Mouse (Mus musculus) forebrain, embryonic 15.5 days (tissue): Measurements from ENCODE around the gene Lzic. TPM values are rescaled to one million over a fixed set of nuclear protein-coding genes. Genes with fewer than 3 reads are reported as not detected.

Experiments used
- ATAC-seq: fragments of 200-750 bp; cut with Nextera tagmentation; replicated peaks from 2 replicates; pipeline ENCODE4 v1.8.0; 2017; ENCODE audit warnings: mild to moderate bottlenecking, moderate TSS enrichment, moderate library complexity
- H3K27ac ChIP-seq: fragments of 300-500 bp; sonication (generic); replicated peaks from 2 replicates; pipeline ENCODE4 v1.5.1; 2015; ENCODE audit warnings: mild to moderate bottlenecking, inconsistent platforms
- H3K27me3 ChIP-seq: fragments of 300-500 bp; sonication (generic); 2 replicates; pipeline ENCODE4 v1.6.1; 2015; ENCODE audit warnings: inconsistent platforms
- H3K36me3 ChIP-seq: fragments of 300-500 bp; sonication (generic); 2 replicates; pipeline ENCODE4 v1.6.1; 2015; ENCODE audit warnings: mild to moderate bottlenecking, inconsistent platforms
- H3K4me1 ChIP-seq: fragments of 300-500 bp; sonication (generic); 2 replicates; pipeline ENCODE4 v1.6.1; 2015; ENCODE audit warnings: inconsistent platforms
- H3K4me2 ChIP-seq: fragments of 300-500 bp; sonication (generic); replicated peaks from 2 replicates; pipeline ENCODE4 v1.6.1; 2015; ENCODE audit warnings: mild to moderate bottlenecking, inconsistent platforms
- H3K4me3 ChIP-seq: fragments of 300-500 bp; sonication (generic); 2 replicates; pipeline ENCODE4 v1.5.1; 2015; ENCODE audit warnings: mild to moderate bottlenecking, inconsistent platforms
- H3K9ac ChIP-seq: fragments of 300-500 bp; sonication (generic); replicated peaks from 2 replicates; pipeline ENCODE4 v1.6.1; 2015; ENCODE audit warnings: mild to moderate bottlenecking, inconsistent platforms
- H3K9me3 ChIP-seq: fragments of 300-500 bp; sonication (generic); 2 replicates; pipeline ENCODE4 v1.6.1; 2016; ENCODE audit warnings: inconsistent platforms
- WGBS: fragments of 180-500 bp; shearing (Covaris S2); methylation state at CpG from one replicate; pipeline ENCODE4 v1.1.7; 2015; ENCODE audit warnings: mixed read lengths; 5-methylcytosine and 5-hydroxymethylcytosine counted together
- microRNA-seq: library from miRNA; unstranded; fragments of <30 nt; microRNA quantifications from one replicate; pipeline ENCODE4, GENCODE M21; 2016
- polyA plus RNA-seq: library from polyadenylated mRNA; unstranded; fragments of >200 nt; fragmentation: Nextera tagmentation; extraction: Ambion mirVana; gene quantifications from 2 replicates; pipeline ENCODE4 v1.2.1, GENCODE M21; 2015

The Lzic gene
- polyA plus RNA-seq, 1 experiment from 2014 or later, result 47.9 TPM

DNA sequence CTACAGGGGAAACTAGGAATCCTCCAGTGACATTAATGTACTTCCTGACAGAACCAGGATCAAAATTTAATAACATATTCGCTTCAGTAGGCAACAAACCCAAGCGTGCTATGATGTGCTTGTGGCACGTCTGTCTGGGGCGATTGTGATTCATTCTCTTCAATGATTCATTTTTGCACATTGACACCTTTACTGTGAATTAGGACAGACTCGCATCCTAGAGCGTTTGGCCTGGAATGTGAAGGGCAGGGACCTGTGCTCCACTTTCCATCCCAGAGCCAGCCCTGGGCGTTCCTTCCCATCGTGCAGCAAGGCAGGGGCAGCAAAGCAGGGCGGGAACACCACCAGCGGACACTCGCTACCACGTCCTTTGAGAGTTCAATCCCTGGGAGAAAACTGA lies 57.4 kb downstream of the Lzic start:
- no peak for ATAC-seq
- no peaks in the 10 kb centered on the region for H3K27me3 ChIP-seq
- H3K36me3 ChIP-seq, result 0 out of 2 replicates have a peak, but pooled peaks cover 7% of the 10 kb centered on the region
- peaks cover 14% of the 10 kb centered on the region for H3K4me1 ChIP-seq
- no peak overlapping the region for H3K27ac ChIP-seq
- 74% methylated on average over 12 of the region's 12 CpGs for WGBS
- no peak overlapping the region for H3K4me2 ChIP-seq
- H3K4me3 ChIP-seq, result no peak overlapping the region
- no peak overlapping the region for H3K9ac ChIP-seq
- no peaks in the 10 kb centered on the region for H3K9me3 ChIP-seq

DNA sequence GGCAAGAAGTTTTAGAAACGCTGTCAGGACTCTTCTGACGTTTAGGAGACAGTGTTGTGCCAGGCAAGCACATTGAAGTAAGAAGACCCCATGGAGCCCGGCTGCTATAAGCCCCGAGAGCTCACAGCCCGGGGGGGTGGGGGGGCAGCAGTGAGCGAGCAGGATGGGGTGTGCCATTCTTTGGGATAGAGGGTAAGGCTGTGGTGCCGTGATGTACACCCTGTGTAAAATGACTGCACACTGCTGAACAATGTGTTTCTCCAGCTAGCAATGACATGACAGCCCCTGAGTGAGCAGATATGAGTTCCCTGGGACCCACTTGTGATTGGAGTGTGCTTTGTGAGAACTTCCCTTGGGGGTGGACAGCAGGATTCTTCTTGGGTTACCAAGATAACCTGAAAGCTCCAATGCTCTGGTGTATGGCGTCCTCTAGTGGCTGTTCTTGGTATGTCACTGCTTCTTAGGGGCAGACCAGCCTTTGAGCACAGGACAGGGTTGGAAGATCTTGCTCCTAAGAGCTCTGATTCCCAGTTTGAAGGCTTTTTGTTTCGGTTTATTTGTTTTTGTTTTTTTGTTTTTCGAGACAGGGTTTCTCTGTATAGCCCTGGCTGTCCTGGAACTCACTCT lies 58.0 kb downstream of the Lzic start:
- Histone ChIP-seq H3K27me3 (no peaks in the 10 kb centered on the region), H3K4me3 (no peak overlapping the region), H3K9ac (no peak overlapping the region), H3K36me3 (0 out of 2 replicates have a peak, but pooled peaks cover 7% of the 10 kb centered on the region), H3K4me1 (peaks cover 14% of the 10 kb centered on the region), H3K27ac (no peak overlapping the region), H3K9me3 (no peaks in the 10 kb centered on the region), H3K4me2 (no peak overlapping the region)
- no peak for ATAC-seq
- 38% methylated on average over 10 of the region's 10 CpGs for WGBS

DNA sequence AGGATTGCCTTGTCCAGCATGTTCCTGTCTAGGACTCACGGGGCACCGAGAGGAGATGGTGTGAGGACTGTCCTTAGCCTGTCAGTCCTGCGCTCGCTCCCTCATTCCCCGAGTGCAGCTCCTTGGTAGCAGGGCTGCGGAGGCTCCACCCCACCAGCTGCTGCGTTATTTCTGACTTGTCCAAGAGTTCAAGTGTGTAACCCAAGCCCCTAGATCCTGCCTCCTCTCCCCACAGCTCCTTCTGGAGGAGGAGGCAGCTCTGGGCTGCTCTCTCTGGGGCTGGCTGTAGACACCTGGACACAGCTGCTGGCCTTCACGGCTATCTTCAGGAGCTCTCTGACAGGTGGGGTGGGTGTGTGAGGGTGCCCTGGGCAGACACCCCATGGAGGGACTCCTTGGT lies 59.9 kb downstream of the Lzic start:
- Histone ChIP-seq H3K27ac (no peak overlapping the region), H3K9ac (no peak overlapping the region), H3K4me3 (no peak overlapping the region), H3K9me3 (no peaks in the 10 kb centered on the region), H3K4me2 (no peak overlapping the region), H3K4me1 (peaks cover 8% of the 10 kb centered on the region), H3K27me3 (no peaks in the 10 kb centered on the region), H3K36me3 (0 out of 2 replicates have a peak, but pooled peaks cover 9% of the 10 kb centered on the region)
- no peak for ATAC-seq
- 90% methylated on average over 8 of the region's 8 CpGs for WGBS

Small RNA genes lying within 50 kb of the gene (microRNA-seq; reads per million reads assigned to microRNA genes)
- 1.1 reads per million for gene Mir5616

Other genes with a start within 250 kb of the Lzic start
- 135 and 141 TPM in 2 replicates for gene Kif1b, start 177.5 kb upstream of the Lzic start, polyA plus RNA-seq
- gene Ube4b, start 58.5 kb upstream of the Lzic start, polyA plus RNA-seq, result 58.0 and 58.4 TPM in 2 replicates
- gene Rbp7, start 30.3 kb upstream of the Lzic start, polyA plus RNA-seq, result not detected in 2 replicates
- gene Tmem274, start 7.9 kb upstream of the Lzic start, polyA plus RNA-seq, result 0.39 TPM in 1 of 2 replicates, not detected in the other
- gene Nmnat1, start within 50 bp of the Lzic start, polyA plus RNA-seq, result 10.5 and 12.8 TPM in 2 replicates
- gene Ctnnbip1, start 33.0 kb downstream of the Lzic start, polyA plus RNA-seq, result 98.1 and 113 TPM in 2 replicates
- 107 and 111 TPM in 2 replicates for gene Clstn1, start 101.2 kb downstream of the Lzic start, polyA plus RNA-seq
- gene Pik3cd, start 217.3 kb downstream of the Lzic start, polyA plus RNA-seq, result 16.5 and 18.2 TPM in 2 replicates